Mouse (Mus musculus) heart, embryonic 15.5 days (tissue): ENCODE data around the gene Naglu. TPM values are rescaled to one million over a fixed set of nuclear protein-coding genes. Genes with fewer than 3 reads are reported as not detected.

ENCODE experiments used
- microRNA-seq: library from miRNA; unstranded; fragments of <30 nt; microRNA quantifications from one replicate; pipeline ENCODE4, GENCODE M21; 2016
- polyA plus RNA-seq: library from polyadenylated mRNA; unstranded; fragments of >200 nt; fragmentation: Nextera tagmentation; extraction: Ambion mirVana; gene quantifications from 2 replicates; pipeline ENCODE4 v1.2.1, GENCODE M21; 2015

Naglu gene
- polyA plus RNA-seq, 1 experiment from 2014 or later, result 11.6 TPM

Small RNA genes lying within 50 kb of the gene (microRNA-seq; reads per million reads assigned to microRNA genes)
- 2.1 reads per million, percentile 2 among the genes with 10 or more reads in this experiment for gene Mir6928

Other genes starting within 250 kb of the Naglu start
- 25.3 and 34.6 TPM in 2 replicates for gene Stat5b, start 219.3 kb upstream of the Naglu start, polyA plus RNA-seq
- gene Stat5a, start 210.7 kb upstream of the Naglu start, polyA plus RNA-seq, result 6.1 and 11.9 TPM in 2 replicates
- 50.6 and 60.8 TPM in 2 replicates for gene Stat3, start 130.5 kb upstream of the Naglu start, polyA plus RNA-seq
- gene Cavin1, start 99.1 kb upstream of the Naglu start, polyA plus RNA-seq, result 429 and 457 TPM in 2 replicates
- 54.1 and 54.4 TPM in 2 replicates for gene Atp6v0a1, start 60.6 kb upstream of the Naglu start, polyA plus RNA-seq
- not detected in 2 replicates for gene Hsd17b1, start 8.4 kb downstream of the Naglu start, polyA plus RNA-seq
- 26.6 and 29.0 TPM in 2 replicates for gene Coasy, start 12.6 kb downstream of the Naglu start, polyA plus RNA-seq
- gene Mlx, start 17.3 kb downstream of the Naglu start, polyA plus RNA-seq, result 34.5 and 38.8 TPM in 2 replicates
- 16.6 and 20.0 TPM in 2 replicates for gene Psmc3ip, start 25.4 kb downstream of the Naglu start, polyA plus RNA-seq
- gene Retreg3, start 49.9 kb downstream of the Naglu start, polyA plus RNA-seq, result 15.3 and 18.2 TPM in 2 replicates
- gene Tubg1, start 49.9 kb downstream of the Naglu start, polyA plus RNA-seq, result 62.1 and 71.6 TPM in 2 replicates
- gene Tubg2, start 85.9 kb downstream of the Naglu start, polyA plus RNA-seq, result 2.7 and 3.4 TPM in 2 replicates
- gene Cntnap1, start 100.5 kb downstream of the Naglu start, polyA plus RNA-seq, result 0.50 and 0.85 TPM in 2 replicates
- 10.5 and 13.6 TPM in 2 replicates for gene Plekhh3, start 101.3 kb downstream of the Naglu start, polyA plus RNA-seq
- 0.28 and 0.38 TPM in 2 replicates for gene Ccr10, start 105.4 kb downstream of the Naglu start, polyA plus RNA-seq
- gene Ezh1, start 156.5 kb downstream of the Naglu start, polyA plus RNA-seq, result 13.3 and 15.0 TPM in 2 replicates
- 196 and 210 TPM in 2 replicates for gene Ramp2, start 176.0 kb downstream of the Naglu start, polyA plus RNA-seq
- gene Vps25, start 183.7 kb downstream of the Naglu start, polyA plus RNA-seq, result 89.1 and 106 TPM in 2 replicates
- 4.1 and 7.2 TPM in 2 replicates for gene Wnk4, start 190.6 kb downstream of the Naglu start, polyA plus RNA-seq
- 0.61 and 0.68 TPM in 2 replicates for gene Cntd1, start 209.0 kb downstream of the Naglu start, polyA plus RNA-seq
- gene Coa3, start 209.1 kb downstream of the Naglu start, polyA plus RNA-seq, result 151 and 169 TPM in 2 replicates
- 114 and 145 TPM in 2 replicates for gene Becn1, start 232.3 kb downstream of the Naglu start, polyA plus RNA-seq
- 89.2 and 109 TPM in 2 replicates for gene Psme3, start 246.2 kb downstream of the Naglu start, polyA plus RNA-seq